Mouse (Mus musculus): ENCODE measurements around the gene Hmgn1. TPM values are rescaled to one million over a fixed set of nuclear protein-coding genes. Genes with fewer than 3 reads are reported as not detected.

Hmgn1 gene
- polyA plus RNA-seq, 1 experiment = 299 TPM

GRCm38 (mm10) chr16:96081331-96081730 is 46.2 kb downstream of the Hmgn1 start:
- H3K27ac ChIP-seq (ENCODE audit: insufficient read depth, low read length) = peak overlapping the region; percentile 81
- TF ChIP-seq CTCF (IDR thresholded peaks at IDR 0.05; ENCODE audit: borderline replicate concordance, insufficient read depth, low read length) = no peak
- peak; percentile 30; the same call in 1 of the 2 replicates for TF ChIP-seq POLR2A (IDR thresholded peaks at IDR 0.05; ENCODE audit: low read depth, low read length)
- H3K4me3 ChIP-seq (ENCODE audit: insufficient read depth, low read length) = peak overlapping the region; percentile 80
- 0 out of 2 replicates have a peak, but pooled peaks cover 2% of the 10 kb centered on the region for H3K4me1 ChIP-seq (ENCODE audit: control insufficient read depth, insufficient read depth, low read length)

- TF ChIP-seq POLR2A (IDR thresholded peaks at IDR 0.05; ENCODE audit: low read depth, low read length) (no peak), CTCF (IDR thresholded peaks at IDR 0.05; ENCODE audit: borderline replicate concordance, insufficient read depth, low read length) (no peak)
- H3K4me1 ChIP-seq (ENCODE audit: control insufficient read depth, insufficient read depth, low read length) = 0 out of 2 replicates have a peak, but pooled peaks cover 2% of the 10 kb centered on the region
- no peak overlapping the region for H3K27ac ChIP-seq (ENCODE audit: insufficient read depth, low read length)
- H3K4me3 ChIP-seq (ENCODE audit: insufficient read depth, low read length) = no peak overlapping the region
Measured at GRCm38 (mm10) chr16:96080524-96080923, 47.0 kb downstream of the Hmgn1 start.

Other genes with a start within 250 kb of the Hmgn1 start
- 37.0 and 40.3 TPM in 2 replicates for gene Psmg1, start 136.8 kb downstream of the Hmgn1 start, polyA plus RNA-seq (2011; ENCODE audit: insufficient read length, low read depth, missing spikeins)
- 79.1 and 122 TPM in 2 replicates for gene Brwd1, start 45.2 kb downstream of the Hmgn1 start, polyA plus RNA-seq (2011; ENCODE audit: insufficient read length, low read depth, missing spikeins)
- 28.5 and 35.2 TPM in 2 replicates for gene Wrb, start 17.7 kb upstream of the Hmgn1 start, polyA plus RNA-seq (2011; ENCODE audit: insufficient read length, low read depth, missing spikeins)
- 1.1 and 1.4 TPM in 2 replicates for gene Lca5l, start 64.5 kb upstream of the Hmgn1 start, polyA plus RNA-seq (2011; ENCODE audit: insufficient read length, low read depth, missing spikeins)
- 6.3 and 6.9 TPM in 2 replicates for gene Sh3bgr, start 72.7 kb upstream of the Hmgn1 start, polyA plus RNA-seq (2011; ENCODE audit: insufficient read length, low read depth, missing spikeins)
- gene B3galt5, start 108.1 kb upstream of the Hmgn1 start, polyA plus RNA-seq (2011; ENCODE audit: insufficient read length, low read depth, missing spikeins) = not detected in 2 replicates

Data from embryonic fibroblast, embryonic 13.5 days (primary cell).